Mouse (Mus musculus) megakaryocyte progenitor cell, adult 5-6 weeks (primary cell): ENCODE results near the gene Gm43638. TPM values are rescaled to one million over a fixed set of nuclear protein-coding genes. Genes with fewer than 3 reads are reported as not detected.

Source experiments
- total RNA-seq, 2 experiments: library from RNA; stranded (forward) in 1 of 2; stranded (reverse) in 1 of 2; fragments of 157-497, 149-512 nt in 1 of 2; fragments of 200-1000 nt in 1 of 2; gene quantifications; 2 replicates each; pipeline versions ENCODE4 v1.2.3 to v1.2.4; 2015 to 2017

Gene Gm43638
- total RNA-seq, 2 experiments from 2014 or later, result not detected

Other genes starting within 250 kb of the Gm43638 start
- not detected in 2 replicates for gene Ugt2b37, start 232.0 kb downstream of the Gm43638 start, total RNA-seq (2015)
- gene Ugt2b37, start 232.0 kb downstream of the Gm43638 start, total RNA-seq (2017), result not detected in 2 replicates
- not detected in 2 replicates for gene Ugt2a3, start 149.6 kb downstream of the Gm43638 start, total RNA-seq (2015)
- gene Ugt2a3, start 149.6 kb downstream of the Gm43638 start, total RNA-seq (2017), result not detected in 2 replicates
- not detected in 2 replicates for gene Ugt2b38, start 62.6 kb downstream of the Gm43638 start, total RNA-seq (2015)
- gene Ugt2b38, start 62.6 kb downstream of the Gm43638 start, total RNA-seq (2017), result not detected in 2 replicates
- gene Ugt2a2, start 4.5 kb downstream of the Gm43638 start, total RNA-seq (2015), result not detected in 2 replicates
- gene Ugt2a2, start 4.5 kb downstream of the Gm43638 start, total RNA-seq (2017), result not detected in 2 replicates
- gene Ugt2a1, start 4.1 kb upstream of the Gm43638 start, total RNA-seq (2015), result not detected in 2 replicates
- gene Ugt2a1, start 4.1 kb upstream of the Gm43638 start, total RNA-seq (2017), result not detected in 2 replicates
- gene Sult1b1, start 51.4 kb upstream of the Gm43638 start, total RNA-seq (2015), result not detected in 2 replicates
- gene Sult1b1, start 51.4 kb upstream of the Gm43638 start, total RNA-seq (2017), result not detected in 2 replicates
- not detected in 2 replicates for gene Sult1d1, start 82.2 kb upstream of the Gm43638 start, total RNA-seq (2015)
- gene Sult1d1, start 82.2 kb upstream of the Gm43638 start, total RNA-seq (2017), result not detected in 2 replicates
- gene Sult1e1, start 104.8 kb upstream of the Gm43638 start, total RNA-seq (2015), result not detected in 2 replicates
- not detected in 2 replicates for gene Sult1e1, start 104.8 kb upstream of the Gm43638 start, total RNA-seq (2017)
- gene Csn1s1, start 179.4 kb upstream of the Gm43638 start, total RNA-seq (2015), result not detected in 2 replicates
- gene Csn1s1, start 179.4 kb upstream of the Gm43638 start, total RNA-seq (2017), result not detected in 2 replicates
- not detected in 2 replicates for gene Csn2, start 212.8 kb upstream of the Gm43638 start, total RNA-seq (2015)
- gene Csn2, start 212.8 kb upstream of the Gm43638 start, total RNA-seq (2017), result not detected in 2 replicates